8 mouse cellular contexts compared by ENCODE assay signal in genomic region chr2:156717320-156718281, GRCm38 (mm10). TPM values are rescaled to one million over a fixed set of nuclear protein-coding genes. Genes with fewer than 3 reads are reported as not detected.
DNase-seq lines count a peak whose midpoint lies in the region; ATAC-seq lines count a peak whose summit lies in the region.

No protein-coding gene starts in this region.

- H3K4me3 ChIP-seq in heart, embryonic 16.5 days (ENCODE audit: low read length) = peak overlapping the region; percentile 43
- peak overlapping the region; percentile 18; the same call in 1 of the 2 replicates for H3K4me3 ChIP-seq in lung, embryonic 16.5 days (ENCODE audit: low read length)

- WGBS in heart, embryonic 16.5 days = 10% methylated on average over 17 of the region's 17 CpGs
- WGBS in lung, embryonic 16.5 days = 15% methylated on average over 17 of the region's 17 CpGs

- peak; percentile 26 for ATAC-seq in heart, embryonic 16.5 days (replicated peaks; ENCODE audit: extremely low read depth, insufficient read depth, low FRiP score)
- peak; percentile 31 for ATAC-seq in lung, embryonic 16.5 days (ENCODE audit: low read depth)

- H3K4me2 ChIP-seq in heart, embryonic 16.5 days (ENCODE audit: low read depth, low read length) = peak overlapping the region; percentile 64
- H3K4me2 ChIP-seq in lung, embryonic 16.5 days (ENCODE audit: low read depth, low read length) = peak overlapping the region; percentile 50

- H3K9me3 ChIP-seq in heart, embryonic 16.5 days (replicated peaks; ENCODE audit: control insufficient read depth, low read length) = no peaks in the 10 kb centered on the region
- no peaks in the 10 kb centered on the region for H3K9me3 ChIP-seq in lung, embryonic 16.5 days (ENCODE audit: control insufficient read depth, low read length)

- H3K9ac ChIP-seq in heart, embryonic 16.5 days (ENCODE audit: low read length) = peak overlapping the region; percentile 68
- H3K9ac ChIP-seq in lung, embryonic 16.5 days (ENCODE audit: low read length) = peak overlapping the region; percentile 6; the same call in 1 of the 2 replicates

- peaks cover 40% of the 10 kb centered on the region for H3K4me1 ChIP-seq in heart, embryonic 16.5 days (ENCODE audit: control insufficient read depth, insufficient read depth, low read length)
- H3K4me1 ChIP-seq in lung, embryonic 16.5 days (replicated peaks; ENCODE audit: control insufficient read depth, insufficient read depth, low read length) = peaks cover 37% of the 10 kb centered on the region

- H3K36me3 ChIP-seq in heart, embryonic 16.5 days (ENCODE audit: control insufficient read depth, insufficient read depth) = 0 out of 2 replicates have a peak, but pooled peaks cover 5% of the 10 kb centered on the region
- H3K36me3 ChIP-seq in lung, embryonic 16.5 days (ENCODE audit: control insufficient read depth, insufficient read depth, low read length) = no peaks in the 10 kb centered on the region

- DNase-seq in adrenal gland, postnatal 25 days = peak; percentile 36
- no peak for DNase-seq in adrenal gland, adult 8-10 months
- DNase-seq in embryo, embryonic 9.5 days (ENCODE audit: extremely low spot score) = peak; percentile 65
- peak; percentile 75 to 79 for DNase-seq in kidney, postnatal 36 days
- peak; percentile 82 to 87 for DNase-seq in right cerebral cortex, adult 2 months (ENCODE audit: low spot score in 2 of 2)
- DNase-seq in spleen, postnatal 36 days (ENCODE audit: low spot score in 2 of 2) = no peak

- H3K27ac ChIP-seq in heart, embryonic 16.5 days (ENCODE audit: low read length) = peak overlapping the region; percentile 97
- H3K27ac ChIP-seq in lung, embryonic 16.5 days (ENCODE audit: low read length) = peak overlapping the region; percentile 84

- H3K27me3 ChIP-seq in heart, embryonic 16.5 days (ENCODE audit: control insufficient read depth, insufficient read depth, low read length) = no peaks in the 10 kb centered on the region
- no peaks in the 10 kb centered on the region for H3K27me3 ChIP-seq in lung, embryonic 16.5 days (ENCODE audit: control insufficient read depth, insufficient read depth, low read depth, low read length)

RNA-seq across cellular contexts. Expression of gene Myl9, which starts 57.6 kb away (rescaled TPM):
- total RNA-seq in adrenal gland, postnatal 25 days (2021) = 42.3 and 50.9 TPM in 2 replicates
- 10 to 100 TPM; 37.2 to 58.6 (median 47.9) TPM for total RNA-seq in adrenal gland, adult 8-10 months (2022)
- 1,725 and 1,731 TPM in 2 replicates for polyA plus RNA-seq in heart, embryonic 16.5 days (2015; fragmentation: Nextera tagmentation; extraction: Ambion mirVana)
- 371 and 400 TPM in 2 replicates for polyA plus RNA-seq in lung, embryonic 16.5 days (2015; fragmentation: Nextera tagmentation; extraction: Ambion mirVana)

Comparison
In these comparisons a context has a peak if more than half of its experiments do, and no peak if none do; other contexts are left out.
1. DNase-seq: peak in adrenal gland, postnatal 25 days (single experiment), embryo, embryonic 9.5 days (single experiment), kidney, postnatal 36 days (2 of 2) and right cerebral cortex, adult 2 months (2 of 2); none in adrenal gland, adult 8-10 months (single experiment) and spleen, postnatal 36 days (0 of 2).